Mouse (Mus musculus) midbrain, embryonic 13.5 days (tissue): ENCODE measurements at regions not wholly inside any gene's neighbourhood (a gene's known extent, or its start where the extent isn't known, plus 50 kb on each side); places are given as distances from the start of the nearest gene placed in this dataset.
A peak's percentile ranks its signal among the peaks of the same experiment; 100 is the strongest.

Source experiments
- ATAC-seq: fragments of 200-750 bp; cut with Nextera tagmentation; 2 replicates; pipeline ENCODE4 v1.8.0; 2017; ENCODE audit warnings: mild to moderate bottlenecking, moderate TSS enrichment, moderate library complexity
- H3K27ac ChIP-seq: fragments of 300-500 bp; sonication (generic); 2 replicates; pipeline ENCODE4 v1.5.1; 2015; ENCODE audit warnings: inconsistent platforms, mild to moderate bottlenecking, moderate library complexity
- H3K27me3 ChIP-seq: fragments of 300-500 bp; sonication (generic); 2 replicates; pipeline ENCODE4 v1.6.1; 2015; ENCODE audit warnings: mild to moderate bottlenecking, inconsistent platforms
- H3K36me3 ChIP-seq: fragments of 300-500 bp; sonication (generic); 2 replicates; pipeline ENCODE4 v1.6.1; 2015; ENCODE audit warnings: mild to moderate bottlenecking, inconsistent platforms
- H3K4me1 ChIP-seq: fragments of 300-500 bp; sonication (generic); replicated peaks from 2 replicates; pipeline ENCODE4 v1.6.1; 2015; ENCODE audit warnings: inconsistent platforms
- H3K4me2 ChIP-seq: fragments of 300-500 bp; sonication (generic); replicated peaks from 2 replicates; pipeline ENCODE4 v1.6.1; 2015; ENCODE audit warnings: moderate library complexity, mild to moderate bottlenecking, inconsistent platforms
- H3K4me3 ChIP-seq: fragments of 300-500 bp; sonication (generic); replicated peaks from 2 replicates; pipeline ENCODE4 v1.5.1; 2015; ENCODE audit warnings: mild to moderate bottlenecking, inconsistent platforms
- H3K9ac ChIP-seq: fragments of 300-500 bp; sonication (generic); replicated peaks from 2 replicates; pipeline ENCODE4 v1.6.1; 2015; ENCODE audit warnings: mild to moderate bottlenecking, inconsistent platforms
- H3K9me3 ChIP-seq: fragments of 300-500 bp; sonication (generic); 2 replicates; pipeline ENCODE4 v1.6.1; 2016; ENCODE audit warnings: mild to moderate bottlenecking, inconsistent platforms
- WGBS: fragments of 180-500 bp; shearing (Covaris S2); methylation state at CpG from one replicate; pipeline ENCODE4 v1.1.7; 2015; 5-methylcytosine and 5-hydroxymethylcytosine counted together

GRCm38 (mm10) chr1:119279261-119279660, 142.8 kb downstream of the Inhbb start:
- H3K4me2 ChIP-seq, result no peak overlapping the region
- H3K27ac ChIP-seq, result no peak overlapping the region
- 92% methylated on average over 3 of the region's 3 CpGs for WGBS
- H3K4me3 ChIP-seq, result no peak overlapping the region
- H3K4me1 ChIP-seq, result no peaks in the 10 kb centered on the region
- H3K9me3 ChIP-seq, result no peaks in the 10 kb centered on the region
- H3K27me3 ChIP-seq, result 0 out of 2 replicates have a peak, but pooled peaks cover 5% of the 10 kb centered on the region
- H3K36me3 ChIP-seq, result no peaks in the 10 kb centered on the region
- no peak overlapping the region for H3K9ac ChIP-seq
- ATAC-seq, result no peak

- H3K9ac ChIP-seq, result no peak overlapping the region
- no peak overlapping the region for H3K4me2 ChIP-seq
- H3K27ac ChIP-seq, result no peak overlapping the region
- WGBS, result 83% methylated on average over 8 of the region's 8 CpGs
- H3K36me3 ChIP-seq, result no peaks in the 10 kb centered on the region
- no peak overlapping the region for H3K4me3 ChIP-seq
- 0 out of 2 replicates have a peak, but pooled peaks cover 5% of the 10 kb centered on the region for H3K27me3 ChIP-seq
- H3K4me1 ChIP-seq, result no peaks in the 10 kb centered on the region
- no peak for ATAC-seq
- H3K9me3 ChIP-seq, result no peaks in the 10 kb centered on the region
Observed at GRCm38 (mm10) chr1:119278528-119279201, 143.4 kb downstream of the Inhbb start.

GRCm38 (mm10) chr1:119277990-119278389, 144.1 kb downstream of the Inhbb start:
- Histone ChIP-seq H3K9me3 (no peaks in the 10 kb centered on the region), H3K36me3 (no peaks in the 10 kb centered on the region), H3K4me3 (no peak overlapping the region), H3K27me3 (0 out of 2 replicates have a peak, but pooled peaks cover 8% of the 10 kb centered on the region), H3K4me2 (no peak overlapping the region), H3K9ac (no peak overlapping the region), H3K4me1 (no peaks in the 10 kb centered on the region), H3K27ac (no peak overlapping the region)
- no peak for ATAC-seq
- 80% methylated on average over 4 of the region's 4 CpGs for WGBS

- H3K9ac ChIP-seq, result no peak overlapping the region
- no peak overlapping the region for H3K4me2 ChIP-seq
- no peak overlapping the region for H3K27ac ChIP-seq
- H3K27me3 ChIP-seq, result peaks cover 45% of the 10 kb centered on the region
- 0 out of 2 replicates have a peak, but pooled peaks have one; percentile 24 for ATAC-seq
- peaks cover 8% of the 10 kb centered on the region; the same call in 1 of the 2 replicates for H3K9me3 ChIP-seq
- H3K4me1 ChIP-seq, result peaks cover 10% of the 10 kb centered on the region
- WGBS, result 83% methylated on average over 5 of the region's 5 CpGs
- H3K4me3 ChIP-seq, result no peak overlapping the region
- H3K36me3 ChIP-seq, result no peaks in the 10 kb centered on the region
Observed at GRCm38 (mm10) chr1:119266013-119266412, 156.0 kb downstream of the Inhbb start.

GRCm38 (mm10) chr1:119265192-119265891, 156.7 kb downstream of the Inhbb start:
- Histone ChIP-seq H3K27me3 (peaks cover 45% of the 10 kb centered on the region), H3K4me2 (no peak overlapping the region), H3K9me3 (peaks cover 6% of the 10 kb centered on the region; the same call in 1 of the 2 replicates), H3K4me1 (peaks cover 10% of the 10 kb centered on the region), H3K27ac (no peak overlapping the region), H3K9ac (no peak overlapping the region), H3K4me3 (no peak overlapping the region), H3K36me3 (no peaks in the 10 kb centered on the region)
- peak; percentile 85 for ATAC-seq
- 57% methylated on average over 10 of the region's 10 CpGs for WGBS

GRCm38 (mm10) chr1:119259455-119259854, 162.6 kb downstream of the Inhbb start:
- Histone ChIP-seq H3K4me2 (no peak overlapping the region), H3K27ac (no peak overlapping the region), H3K27me3 (peaks cover 18% of the 10 kb centered on the region), H3K4me1 (0 out of 2 replicates have a peak, but pooled peaks cover 7% of the 10 kb centered on the region), H3K36me3 (no peaks in the 10 kb centered on the region), H3K9me3 (peaks cover 6% of the 10 kb centered on the region; the same call in 1 of the 2 replicates), H3K9ac (no peak overlapping the region), H3K4me3 (no peak overlapping the region)
- ATAC-seq, result no peak
- WGBS, result 91% methylated on average over 9 of the region's 9 CpGs

- no peak overlapping the region for H3K9ac ChIP-seq
- WGBS, result 61% methylated on average over 8 of the region's 8 CpGs
- no peaks in the 10 kb centered on the region; the same call in 1 of the 2 replicates for H3K27me3 ChIP-seq
- ATAC-seq, result peak; percentile 51
- H3K4me1 ChIP-seq, result 0 out of 2 replicates have a peak, but pooled peaks cover 7% of the 10 kb centered on the region
- H3K27ac ChIP-seq, result no peak overlapping the region
- H3K36me3 ChIP-seq, result no peaks in the 10 kb centered on the region
- no peak overlapping the region for H3K4me2 ChIP-seq
- peaks cover 2% of the 10 kb centered on the region; the same call in 1 of the 2 replicates for H3K9me3 ChIP-seq
- no peak overlapping the region for H3K4me3 ChIP-seq
Observed at GRCm38 (mm10) chr1:119256769-119257168, 165.3 kb downstream of the Inhbb start.

- 0 out of 2 replicates have a peak, but pooled peaks cover 7% of the 10 kb centered on the region for H3K4me1 ChIP-seq
- H3K9me3 ChIP-seq, result no peaks in the 10 kb centered on the region
- peak overlapping the region; percentile 44; the same call in 1 of the 2 replicates for H3K27ac ChIP-seq
- no peak; the same call in 1 of the 2 replicates for ATAC-seq
- no peak overlapping the region for H3K4me2 ChIP-seq
- 46% methylated on average over 5 of the region's 5 CpGs for WGBS
- no peak overlapping the region for H3K4me3 ChIP-seq
- H3K9ac ChIP-seq, result no peak overlapping the region
- H3K36me3 ChIP-seq, result no peaks in the 10 kb centered on the region
- H3K27me3 ChIP-seq, result no peaks in the 10 kb centered on the region; the same call in 1 of the 2 replicates
Observed at GRCm38 (mm10) chr1:119256097-119256473, 166.0 kb downstream of the Inhbb start.

- no peaks in the 10 kb centered on the region; the same call in 1 of the 2 replicates for H3K27me3 ChIP-seq
- H3K4me1 ChIP-seq, result 0 out of 2 replicates have a peak, but pooled peaks cover 7% of the 10 kb centered on the region
- H3K9ac ChIP-seq, result no peak overlapping the region
- H3K4me3 ChIP-seq, result no peak overlapping the region
- peak overlapping the region; percentile 57 for H3K27ac ChIP-seq
- no peaks in the 10 kb centered on the region for H3K36me3 ChIP-seq
- ATAC-seq, result peak; percentile 87
- no peaks in the 10 kb centered on the region for H3K9me3 ChIP-seq
- no peak overlapping the region for H3K4me2 ChIP-seq
- 38% methylated on average over 20 of the region's 20 CpGs for WGBS
Observed at GRCm38 (mm10) chr1:119255386-119256096, 166.5 kb downstream of the Inhbb start.

- no peaks in the 10 kb centered on the region; the same call in 1 of the 2 replicates for H3K27me3 ChIP-seq
- no peak overlapping the region for H3K4me2 ChIP-seq
- H3K9ac ChIP-seq, result no peak overlapping the region
Observed at GRCm38 (mm10) chr1:119254928-119255327, 167.1 kb downstream of the Inhbb start.

GRCm38 (mm10) chr1:119253371-119253851, 168.6 kb downstream of the Inhbb start:
- no peaks in the 10 kb centered on the region for H3K9me3 ChIP-seq
- H3K36me3 ChIP-seq, result no peaks in the 10 kb centered on the region
- 0 out of 2 replicates have a peak, but pooled peaks cover 7% of the 10 kb centered on the region for H3K4me1 ChIP-seq
- 76% methylated on average over 7 of the region's 7 CpGs for WGBS
- H3K27ac ChIP-seq, result no peak overlapping the region
- H3K4me2 ChIP-seq, result no peak overlapping the region
- ATAC-seq, result no peak
- H3K27me3 ChIP-seq, result no peaks in the 10 kb centered on the region; the same call in 1 of the 2 replicates
- no peak overlapping the region for H3K9ac ChIP-seq
- no peak overlapping the region for H3K4me3 ChIP-seq

More at GRCm38 (mm10) chr1:119254928-119255327, 167.1 kb downstream of the Inhbb start:
- ATAC-seq, result peak; percentile 28
- Histone ChIP-seq H3K9me3 (no peaks in the 10 kb centered on the region), H3K4me3 (no peak overlapping the region), H3K27ac (peak overlapping the region; percentile 57), H3K4me1 (0 out of 2 replicates have a peak, but pooled peaks cover 7% of the 10 kb centered on the region), H3K36me3 (no peaks in the 10 kb centered on the region)
- WGBS, result 61% methylated on average over 5 of the region's 5 CpGs
